Mouse (Mus musculus) gastrocnemius, postnatal 4 days (tissue): ENCODE results near the gene Mobp. TPM values are rescaled to one million over a fixed set of nuclear protein-coding genes. Genes with fewer than 3 reads are reported as not detected.

ENCODE experiments used
- DNase-seq, 2 experiments: peaks; one replicate each; pipeline ENCODE4 v3.0.0; 2021 to 2022; ENCODE audit warnings: low spot score in 2 of 2, mixed read lengths in 2 of 2
- total RNA-seq, 2 experiments: library from RNA; stranded (reverse); gene quantifications; 2 replicates each; pipeline ENCODE4 v1.2.3; 2021

Mobp gene
- total RNA-seq, 2 experiments from 2014 or later, result not detected

- no peak for DNase-seq
These were observed 57.4 kb downstream of the Mobp start for GRCm38 (mm10) chr9:120206897-120207296.

GRCm38 (mm10) chr9:120210068-120210467 lies 60.6 kb downstream of the Mobp start:
- no peak for DNase-seq

GRCm38 (mm10) chr9:120210865-120211264 lies 61.4 kb downstream of the Mobp start:
- DNase-seq, result no peak

- DNase-seq, result no peak
These were observed 63.4 kb downstream of the Mobp start for GRCm38 (mm10) chr9:120212936-120213335.

- DNase-seq, result no peak
These were observed 65.5 kb downstream of the Mobp start for GRCm38 (mm10) chr9:120214978-120215495.

GRCm38 (mm10) chr9:120219411-120219810 lies 69.9 kb downstream of the Mobp start:
- DNase-seq, result no peak

Other genes starting within 250 kb of the Mobp start
- gene Gorasp1, start 212.1 kb upstream of the Mobp start, total RNA-seq, result 10 to 100 TPM; 18.8 to 25.2 TPM
- under 1 TPM; 0.15 to 0.34 TPM for gene Ttc21a, start 212.1 kb upstream of the Mobp start, total RNA-seq
- 1 to 10 TPM; 4.5 to 5.4 TPM for gene Csrnp1, start 165.0 kb upstream of the Mobp start, total RNA-seq
- 100 to 1,000 TPM; 101 to 111 TPM for gene Xirp1, start 126.1 kb upstream of the Mobp start, total RNA-seq
- gene Cx3cr1, start 79.8 kb upstream of the Mobp start, total RNA-seq, result 1 to 10 TPM; 5.5 to 5.6 TPM
- not detected for gene Ccr8, start 57.6 kb upstream of the Mobp start, total RNA-seq
- gene Slc25a38, start 39.3 kb upstream of the Mobp start, total RNA-seq, result 10 to 100 TPM; 10.6 TPM
- 1,000 to 10,000 TPM in 1 of 2 experiments, 100 to 1,000 TPM in 1; 833 to 1,010 TPM for gene Rpsa, start 22.0 kb upstream of the Mobp start, total RNA-seq
- under 1 TPM; 0.26 to 0.39 TPM for gene Myrip, start 151.8 kb downstream of the Mobp start, total RNA-seq